Mouse (Mus musculus): ENCODE data around the gene Rassf6. TPM values are rescaled to one million over a fixed set of nuclear protein-coding genes. Genes with fewer than 3 reads are reported as not detected.

Rassf6 gene
- 37.9 and 43.5 TPM in 2 replicates for polyA plus RNA-seq (2015; fragmentation: Nextera tagmentation; extraction: Ambion mirVana)

DNA sequence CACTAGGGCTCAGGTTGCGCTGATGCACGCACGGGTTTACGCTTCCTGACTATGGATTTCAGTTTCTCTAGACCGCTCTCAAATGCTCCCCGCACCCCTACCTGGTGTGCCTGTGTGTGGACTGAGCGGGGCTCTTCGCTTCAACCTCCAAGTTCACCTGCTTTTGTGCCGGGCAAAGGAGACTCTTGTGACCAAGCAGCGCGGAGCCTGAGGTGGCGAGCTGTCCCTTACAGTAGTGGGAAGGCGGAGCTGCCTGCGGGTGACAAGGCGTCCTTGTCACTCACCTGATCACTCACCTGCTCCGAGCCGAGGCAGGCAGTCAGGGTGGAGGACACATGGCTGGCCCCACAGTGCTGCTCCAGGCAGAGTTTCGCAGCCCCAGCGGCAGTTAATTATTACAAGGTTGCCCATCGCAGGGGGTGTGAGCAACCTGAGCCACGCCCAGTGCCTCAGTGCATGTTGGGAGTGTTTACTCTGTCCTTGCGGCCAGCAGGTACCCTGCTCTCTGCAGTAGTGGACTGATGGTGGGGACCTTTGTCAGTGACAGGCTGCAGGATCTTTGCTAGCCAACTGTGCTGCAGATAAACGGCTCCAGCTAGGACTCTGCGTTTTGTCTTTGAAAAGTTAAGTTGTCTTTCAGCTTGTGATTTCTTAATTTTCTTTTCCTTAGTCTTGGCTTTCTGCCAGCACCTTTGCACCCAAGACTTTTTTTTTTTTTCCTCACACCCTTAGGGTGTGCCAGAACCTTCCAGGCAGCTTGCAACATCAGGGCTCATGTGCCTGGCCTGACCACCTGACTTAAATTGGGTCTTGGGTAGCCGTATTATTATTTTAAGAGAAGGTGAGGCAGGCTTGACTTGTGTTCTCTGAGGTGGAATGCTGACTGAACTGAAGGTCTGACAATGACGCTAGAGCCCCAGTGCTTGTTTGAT is at the start of gene Rassf6:
Gene Rassf6 (minus strand): TSS at position 372 of the 932 bp plus-strand sequence.
- ATAC-seq: peak; percentile 98
- WGBS: 7% methylated on average over 26 of the region's 26 CpGs

DNA sequence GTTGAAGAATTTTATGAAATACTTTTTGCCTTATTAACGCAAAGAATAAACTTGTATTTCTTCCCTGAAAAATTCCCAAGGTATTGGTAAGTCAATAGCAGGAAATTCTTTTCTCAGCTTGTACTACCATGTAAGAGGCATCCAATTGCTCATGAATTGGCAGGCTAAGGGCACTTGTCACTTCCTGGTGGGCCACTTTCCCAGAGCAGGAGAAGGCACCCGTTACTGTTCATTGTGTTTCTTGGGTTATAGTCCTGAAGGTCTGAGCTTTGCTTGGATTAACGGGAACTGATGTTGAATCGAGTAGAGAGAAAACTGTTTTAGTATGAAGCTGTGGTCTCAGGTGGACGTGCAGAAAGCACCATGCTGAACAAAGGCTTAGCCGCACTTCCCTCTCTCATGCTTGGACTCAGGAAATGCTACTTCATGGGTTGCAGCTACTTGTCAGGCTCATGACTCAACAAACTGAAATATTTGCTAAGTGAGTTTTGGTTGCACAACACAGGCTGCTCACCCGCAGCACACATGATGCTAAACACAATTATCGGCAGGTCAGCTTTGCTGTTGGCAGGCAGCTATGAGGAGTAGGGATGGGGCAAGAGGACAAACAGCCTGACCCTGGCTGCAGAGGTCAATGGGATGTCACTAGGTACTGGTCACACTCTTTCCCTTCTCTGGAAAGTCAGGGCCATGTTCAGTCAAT is 49.1 kb upstream of the Rassf6 start:
- Histone ChIP-seq H3K27me3 (replicated peaks; ENCODE audit: control insufficient read depth, insufficient read depth, low read length) (no peaks in the 10 kb centered on the region), H3K36me3 (ENCODE audit: control insufficient read depth, insufficient read depth, low read length) (no peaks in the 10 kb centered on the region), H3K27ac (ENCODE audit: low read length) (no peak overlapping the region), H3K4me1 (ENCODE audit: control insufficient read depth, insufficient read depth, low read length) (no peaks in the 10 kb centered on the region), H3K9me3 (ENCODE audit: control insufficient read depth, low read length) (no peaks in the 10 kb centered on the region), H3K9ac (ENCODE audit: low read depth, low read length) (no peak overlapping the region), H3K4me2 (ENCODE audit: low read depth, low read length) (no peak overlapping the region), H3K4me3 (ENCODE audit: low read length) (no peak overlapping the region)
- no peak for ATAC-seq
- WGBS: 87% methylated on average over 8 of the region's 8 CpGs

More for the DNA sequence above, at the start of gene Rassf6:
- H3K36me3 ChIP-seq (ENCODE audit: control insufficient read depth, insufficient read depth, low read length): no peaks in the 10 kb centered on the region
- no peaks in the 10 kb centered on the region for H3K9me3 ChIP-seq (ENCODE audit: control insufficient read depth, low read length)
- H3K27ac ChIP-seq (ENCODE audit: low read length): peak within 1 kb of the TSS; percentile 95
- H3K4me1 ChIP-seq (ENCODE audit: control insufficient read depth, insufficient read depth, low read length): peaks cover 7% of the 10 kb centered on the region; the same call in 1 of the 2 replicates
- no peaks in the 10 kb centered on the region for H3K27me3 ChIP-seq (replicated peaks; ENCODE audit: control insufficient read depth, insufficient read depth, low read length)
- H3K4me2 ChIP-seq (ENCODE audit: low read depth, low read length): peak within 1 kb of the TSS; percentile 58
- H3K4me3 ChIP-seq (ENCODE audit: low read length): peak within 1 kb of the TSS; percentile 54
- H3K9ac ChIP-seq (ENCODE audit: low read depth, low read length): peak within 1 kb of the TSS; percentile 70

DNA sequence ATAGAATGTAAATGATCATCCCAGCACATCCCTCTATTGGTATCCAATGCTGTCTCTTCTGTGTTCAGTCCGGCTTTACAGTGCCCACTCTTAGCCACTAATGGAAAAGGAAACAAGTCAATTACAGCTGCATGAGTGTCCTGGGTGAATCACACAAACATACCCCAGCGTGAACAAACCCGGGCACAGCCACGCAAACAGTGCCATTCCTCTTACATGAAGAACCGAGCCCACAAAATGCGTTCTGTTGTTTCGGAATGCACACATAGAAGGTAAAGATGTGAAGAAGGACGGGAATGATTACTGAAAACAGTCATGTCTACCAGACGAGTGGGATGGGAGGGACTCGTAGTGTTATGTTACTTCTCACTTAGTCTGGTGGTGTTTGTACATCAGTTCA is 47.5 kb upstream of the Rassf6 start:
- Histone ChIP-seq H3K9ac (ENCODE audit: low read depth, low read length) (no peak overlapping the region), H3K4me3 (ENCODE audit: low read length) (no peak overlapping the region), H3K4me2 (ENCODE audit: low read depth, low read length) (no peak overlapping the region), H3K36me3 (ENCODE audit: control insufficient read depth, insufficient read depth, low read length) (no peaks in the 10 kb centered on the region), H3K27me3 (replicated peaks; ENCODE audit: control insufficient read depth, insufficient read depth, low read length) (no peaks in the 10 kb centered on the region), H3K9me3 (ENCODE audit: control insufficient read depth, low read length) (no peaks in the 10 kb centered on the region), H3K4me1 (ENCODE audit: control insufficient read depth, insufficient read depth, low read length) (no peaks in the 10 kb centered on the region), H3K27ac (ENCODE audit: low read length) (no peak overlapping the region)
- no peak for ATAC-seq
- 91% methylated on average over 10 of the region's 10 CpGs for WGBS

DNA sequence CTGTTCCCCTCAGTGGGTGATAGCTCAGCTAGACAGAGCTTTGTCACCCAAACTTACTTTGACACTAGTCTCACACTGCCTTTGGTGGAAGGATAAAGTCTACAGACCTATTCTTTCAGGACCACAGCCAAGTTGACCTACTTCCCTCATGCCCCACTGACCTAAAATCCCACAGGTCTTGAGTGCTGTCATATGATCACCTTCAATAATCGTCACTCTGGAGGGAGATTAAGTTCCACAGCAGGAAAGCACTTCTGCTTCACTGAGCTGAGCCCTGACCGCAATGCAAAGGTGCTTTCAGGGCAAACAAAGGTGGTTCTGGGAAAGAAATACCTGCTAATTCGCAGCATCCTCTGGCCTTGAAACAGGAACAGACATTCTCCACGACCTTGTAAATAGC is 44.5 kb upstream of the Rassf6 start:
- H3K4me2 ChIP-seq (ENCODE audit: low read depth, low read length): no peak overlapping the region
- WGBS: 56% methylated on average over 4 of the region's 4 CpGs
- no peak for ATAC-seq
- H3K4me3 ChIP-seq (ENCODE audit: low read length): no peak overlapping the region
- no peaks in the 10 kb centered on the region for H3K27me3 ChIP-seq (replicated peaks; ENCODE audit: control insufficient read depth, insufficient read depth, low read length)
- H3K36me3 ChIP-seq (ENCODE audit: control insufficient read depth, insufficient read depth, low read length): no peaks in the 10 kb centered on the region
- H3K9ac ChIP-seq (ENCODE audit: low read depth, low read length): no peak overlapping the region
- H3K27ac ChIP-seq (ENCODE audit: low read length): no peak overlapping the region
- H3K9me3 ChIP-seq (ENCODE audit: control insufficient read depth, low read length): no peaks in the 10 kb centered on the region
- no peaks in the 10 kb centered on the region for H3K4me1 ChIP-seq (ENCODE audit: control insufficient read depth, insufficient read depth, low read length)

DNA sequence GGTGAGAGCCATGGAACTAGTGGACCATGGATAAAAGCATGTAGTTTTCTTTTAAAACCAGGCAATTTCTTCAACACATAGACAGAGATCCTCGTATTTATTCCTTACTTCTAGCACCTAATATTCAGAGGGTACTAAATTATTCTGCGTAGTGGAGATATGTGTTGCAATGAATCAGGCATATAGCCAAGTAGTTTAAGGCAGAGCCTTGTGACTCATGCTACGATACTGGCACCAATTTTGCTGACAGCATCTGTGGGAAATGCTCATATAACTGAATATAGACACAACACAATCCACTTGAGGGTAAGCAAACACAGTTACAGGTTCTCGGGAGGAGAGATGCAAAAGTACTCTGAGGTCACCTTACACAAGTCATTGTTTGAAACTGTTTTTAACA is 41.4 kb upstream of the Rassf6 start:
- ATAC-seq: no peak
- H3K27me3 ChIP-seq (replicated peaks; ENCODE audit: control insufficient read depth, insufficient read depth, low read length): no peaks in the 10 kb centered on the region
- no peaks in the 10 kb centered on the region for H3K9me3 ChIP-seq (ENCODE audit: control insufficient read depth, low read length)
- no peak overlapping the region for H3K9ac ChIP-seq (ENCODE audit: low read depth, low read length)
- no peaks in the 10 kb centered on the region for H3K36me3 ChIP-seq (ENCODE audit: control insufficient read depth, insufficient read depth, low read length)
- no peaks in the 10 kb centered on the region for H3K4me1 ChIP-seq (ENCODE audit: control insufficient read depth, insufficient read depth, low read length)
- no peak overlapping the region for H3K4me2 ChIP-seq (ENCODE audit: low read depth, low read length)
- no peak overlapping the region for H3K27ac ChIP-seq (ENCODE audit: low read length)
- H3K4me3 ChIP-seq (ENCODE audit: low read length): no peak overlapping the region
- WGBS: 78% methylated on average over 4 of the region's 4 CpGs

DNA sequence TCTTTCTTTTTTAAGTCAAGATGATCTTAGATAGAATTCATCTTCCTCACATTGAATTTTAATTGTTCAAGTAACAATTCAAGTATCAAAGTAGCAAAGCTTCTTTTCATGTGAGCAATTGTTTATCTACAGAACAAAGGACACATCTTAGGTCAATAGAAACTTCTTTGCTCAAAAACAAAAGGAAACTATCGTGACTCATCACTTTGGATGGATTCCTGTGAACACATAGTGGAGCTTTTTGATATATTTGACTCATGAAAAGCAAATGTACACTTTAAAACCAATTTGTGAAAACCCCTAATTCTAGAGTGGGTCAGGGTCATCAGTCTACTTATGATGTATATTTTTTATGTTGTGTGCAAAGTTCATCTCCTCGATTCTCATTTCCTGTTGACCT is 37.1 kb upstream of the Rassf6 start:
- Histone ChIP-seq H3K4me3 (ENCODE audit: low read length) (no peak overlapping the region), H3K27me3 (replicated peaks; ENCODE audit: control insufficient read depth, insufficient read depth, low read length) (no peaks in the 10 kb centered on the region)
- 51% methylated on average over 2 of the region's 2 CpGs for WGBS

DNA sequence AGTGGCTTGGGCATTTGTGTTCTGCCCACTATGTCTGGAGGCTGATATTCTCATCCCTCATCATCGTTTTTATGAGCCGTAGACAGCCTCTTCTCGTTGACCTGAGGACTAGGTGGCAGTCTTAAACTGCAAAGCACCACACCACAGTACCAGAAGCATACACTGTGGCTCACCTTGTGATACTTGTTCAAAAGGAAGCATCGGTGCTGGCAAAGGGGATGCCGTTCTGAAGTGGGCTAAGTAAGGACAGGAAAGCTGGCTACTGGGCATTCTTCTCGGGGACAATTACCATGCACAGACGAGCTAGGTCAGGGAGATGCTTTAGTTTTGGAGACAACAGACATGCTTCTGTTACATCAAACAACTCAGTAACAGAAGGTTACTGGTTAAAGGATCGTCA is 21.4 kb upstream of the Rassf6 start:
- Histone ChIP-seq H3K9me3 (ENCODE audit: control insufficient read depth, low read length) (no peaks in the 10 kb centered on the region), H3K27me3 (replicated peaks; ENCODE audit: control insufficient read depth, insufficient read depth, low read length) (no peaks in the 10 kb centered on the region), H3K36me3 (ENCODE audit: control insufficient read depth, insufficient read depth, low read length) (no peaks in the 10 kb centered on the region), H3K27ac (ENCODE audit: low read length) (no peak overlapping the region), H3K4me3 (ENCODE audit: low read length) (no peak overlapping the region), H3K4me1 (ENCODE audit: control insufficient read depth, insufficient read depth, low read length) (no peaks in the 10 kb centered on the region), H3K9ac (ENCODE audit: low read depth, low read length) (no peak overlapping the region), H3K4me2 (ENCODE audit: low read depth, low read length) (no peak overlapping the region)
- WGBS: 57% methylated on average over 8 of the region's 8 CpGs
- no peak for ATAC-seq

More for the DNA sequence above, 37.1 kb upstream of the Rassf6 start:
- no peaks in the 10 kb centered on the region for H3K9me3 ChIP-seq (ENCODE audit: control insufficient read depth, low read length)
- no peak for ATAC-seq
- H3K9ac ChIP-seq (ENCODE audit: low read depth, low read length): no peak overlapping the region
- no peak overlapping the region for H3K27ac ChIP-seq (ENCODE audit: low read length)
- no peak overlapping the region for H3K4me2 ChIP-seq (ENCODE audit: low read depth, low read length)
- no peaks in the 10 kb centered on the region for H3K36me3 ChIP-seq (ENCODE audit: control insufficient read depth, insufficient read depth, low read length)
- no peaks in the 10 kb centered on the region for H3K4me1 ChIP-seq (ENCODE audit: control insufficient read depth, insufficient read depth, low read length)

DNA sequence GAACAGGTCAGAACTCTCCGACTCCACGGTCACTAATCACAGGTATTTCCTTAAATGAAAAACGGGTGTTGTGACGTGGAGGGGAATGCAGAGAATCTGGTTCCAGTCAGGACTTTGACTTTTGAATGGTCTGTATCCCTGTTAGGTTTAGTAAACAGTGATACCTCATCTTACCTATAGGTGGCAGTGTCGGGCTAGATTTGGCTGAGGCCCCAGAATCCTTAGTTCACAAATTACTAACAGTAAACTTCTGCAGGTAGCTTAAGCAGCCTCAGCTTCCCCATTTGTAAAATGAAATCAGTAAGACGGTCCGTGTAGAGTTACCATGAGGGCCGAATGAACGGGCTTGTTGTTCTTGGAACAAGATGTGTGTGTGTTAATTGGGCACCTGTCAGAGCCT is 21.0 kb upstream of the Rassf6 start:
- 17% methylated on average over 9 of the region's 9 CpGs for WGBS
- ATAC-seq: peak; percentile 60
- Histone ChIP-seq H3K27me3 (replicated peaks; ENCODE audit: control insufficient read depth, insufficient read depth, low read length) (no peaks in the 10 kb centered on the region), H3K9me3 (ENCODE audit: control insufficient read depth, low read length) (no peaks in the 10 kb centered on the region), H3K4me3 (ENCODE audit: low read length) (no peak overlapping the region), H3K9ac (ENCODE audit: low read depth, low read length) (no peak overlapping the region), H3K27ac (ENCODE audit: low read length) (no peak overlapping the region), H3K4me2 (ENCODE audit: low read depth, low read length) (no peak overlapping the region), H3K36me3 (ENCODE audit: control insufficient read depth, insufficient read depth, low read length) (no peaks in the 10 kb centered on the region), H3K4me1 (ENCODE audit: control insufficient read depth, insufficient read depth, low read length) (no peaks in the 10 kb centered on the region)

DNA sequence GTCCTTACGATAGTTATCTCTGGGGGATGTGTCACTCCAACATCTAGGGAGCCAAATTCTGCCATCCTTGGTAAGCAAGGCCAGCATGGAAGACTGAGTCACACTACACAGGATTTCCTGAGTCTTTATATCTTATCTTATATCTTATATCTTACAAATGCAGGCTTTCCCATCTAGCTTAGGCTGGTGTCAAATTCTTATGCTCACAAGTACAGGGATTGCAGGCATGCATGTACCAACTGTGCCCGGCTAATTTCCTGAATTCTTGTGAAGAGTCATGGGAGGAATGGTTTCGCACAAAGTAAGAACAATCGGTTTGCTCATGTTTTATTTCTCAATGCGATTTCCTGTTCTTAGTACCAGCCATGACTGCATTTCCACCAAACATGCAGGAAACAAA is 20.0 kb upstream of the Rassf6 start:
- WGBS: 89% methylated on average over 5 of the region's 5 CpGs
- H3K9me3 ChIP-seq (ENCODE audit: control insufficient read depth, low read length): no peaks in the 10 kb centered on the region
- H3K4me2 ChIP-seq (ENCODE audit: low read depth, low read length): no peak overlapping the region
- no peaks in the 10 kb centered on the region for H3K36me3 ChIP-seq (ENCODE audit: control insufficient read depth, insufficient read depth, low read length)
- ATAC-seq: no peak
- no peaks in the 10 kb centered on the region for H3K27me3 ChIP-seq (replicated peaks; ENCODE audit: control insufficient read depth, insufficient read depth, low read length)
- no peaks in the 10 kb centered on the region for H3K4me1 ChIP-seq (ENCODE audit: control insufficient read depth, insufficient read depth, low read length)
- H3K27ac ChIP-seq (ENCODE audit: low read length): no peak overlapping the region
- no peak overlapping the region for H3K9ac ChIP-seq (ENCODE audit: low read depth, low read length)
- no peak overlapping the region for H3K4me3 ChIP-seq (ENCODE audit: low read length)

Data from intestine, embryonic 16.5 days (tissue).